Mouse (Mus musculus) MEL (cell line): ENCODE measurements around the gene Shld2.

Experiments
- CHD1 ChIP-seq: IDR thresholded peaks from 2 replicates; pipeline ENCODE4 v1.6.1; 2012; ENCODE audit warnings: low read depth, mild to moderate bottlenecking, inconsistent platforms, low read length, improper control_type of control experiment
- CTCF ChIP-seq, 3 experiments: IDR thresholded peaks in 2 of 3; conservative IDR thresholded peaks in 1 of 3; 2 replicates each; pipeline ENCODE4 v1.5.1; 2011 to 2012; ENCODE audit warnings: low read length in 3 of 3, low read depth in 2 of 3, mild to moderate bottlenecking in 2 of 3, improper control_type of control experiment in 1 of 3, inconsistent platforms in 1 of 3, mixed read lengths in 1 of 3, moderate library complexity in 1 of 3; ENCODE audit not compliant: control insufficient read depth in 1 of 3, insufficient read depth in 1 of 3, poor library complexity in 1 of 3, severe bottlenecking in 1 of 3
- E2F4 ChIP-seq: IDR thresholded peaks from 2 replicates; pipeline ENCODE4 v1.6.1; 2011; ENCODE audit warnings: low read depth, low read length, improper control_type of control experiment, borderline replicate concordance
- EP300 ChIP-seq, 2 experiments: IDR thresholded peaks; 2 replicates each; pipeline ENCODE4 v1.6.1; 2011; ENCODE audit warnings: improper control_type of control experiment in 2 of 2, low read length in 2 of 2, low read depth in 1 of 2, mild to moderate bottlenecking in 1 of 2
- HCFC1 ChIP-seq: IDR thresholded peaks from 2 replicates; pipeline ENCODE4 v1.6.1; 2012; ENCODE audit warnings: low read depth, mild to moderate bottlenecking, inconsistent platforms, low read length, improper control_type of control experiment, moderate library complexity
- MAFK ChIP-seq: IDR thresholded peaks from 2 replicates; pipeline ENCODE4 v1.6.1; 2011; ENCODE audit warnings: low read depth, mild to moderate bottlenecking, low read length, improper control_type of control experiment, borderline replicate concordance
- MAX ChIP-seq: IDR thresholded peaks from 2 replicates; pipeline ENCODE4 v1.6.1; 2011; ENCODE audit warnings: low read length, improper control_type of control experiment
- POLR2A ChIP-seq, 2 experiments: IDR thresholded peaks; 2 replicates each; pipeline ENCODE4 v1.6.1; 2011 to 2012; ENCODE audit warnings: low read length in 2 of 2, mild to moderate bottlenecking in 2 of 2, control low read depth in 1 of 2, improper control_type of control experiment in 1 of 2, low read depth in 1 of 2, moderate library complexity in 1 of 2; ENCODE audit not compliant: control insufficient read depth in 1 of 2, insufficient read depth in 1 of 2, poor library complexity in 1 of 2
- POLR2AphosphoS2 ChIP-seq: IDR thresholded peaks from 2 replicates; pipeline ENCODE4 v1.6.1; 2011; ENCODE audit warnings: low read length, improper control_type of control experiment
- RCOR1 ChIP-seq: IDR thresholded peaks from 2 replicates; pipeline ENCODE4 v1.6.1; 2012; ENCODE audit warnings: low read depth, mild to moderate bottlenecking, inconsistent platforms, low read length, improper control_type of control experiment
- SIN3A ChIP-seq: IDR thresholded peaks from 2 replicates; pipeline ENCODE4 v1.6.1; 2012; ENCODE audit warnings: low read length, improper control_type of control experiment, inconsistent platforms

DNA sequence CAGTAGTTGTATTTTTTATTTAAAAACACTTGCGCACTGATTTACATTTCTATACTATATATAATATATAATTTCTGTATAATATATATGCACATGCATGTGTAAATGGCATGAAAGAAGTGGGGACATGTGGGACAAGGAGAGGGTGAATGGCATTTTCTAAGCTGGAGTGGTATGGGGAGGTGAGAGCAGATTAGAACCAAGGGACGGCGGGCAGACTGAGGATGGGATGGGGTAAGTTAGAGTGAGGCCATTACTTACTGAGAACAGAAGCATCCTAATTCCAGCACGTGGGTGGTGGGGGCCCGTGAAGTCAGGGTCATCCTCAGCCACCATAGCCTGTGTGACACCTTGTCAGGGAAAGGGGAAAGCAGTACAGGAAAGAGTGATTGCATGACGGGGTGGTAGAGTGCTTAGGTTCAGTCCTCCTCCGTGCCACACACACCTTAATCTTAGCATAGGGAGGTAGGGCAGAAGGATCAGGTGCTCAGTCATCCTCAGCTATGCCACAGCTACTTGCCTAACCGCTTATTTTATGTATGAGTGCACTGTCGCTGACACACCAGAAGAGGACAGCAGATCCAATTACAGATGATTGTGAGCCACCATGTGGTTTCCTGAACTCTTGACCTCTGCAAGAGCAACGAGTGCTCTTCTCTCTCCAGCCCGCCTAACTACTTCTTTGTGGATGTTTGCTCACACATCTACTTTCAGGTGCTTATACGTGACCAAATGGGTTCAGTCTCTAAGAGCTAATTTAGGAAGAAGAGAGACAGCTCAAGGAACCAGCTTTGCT is 35.7 kb upstream of the Shld2 start:
- TF ChIP-seq CTCF (IDR thresholded peaks at IDR 0.05 in 2 of 3, conservative IDR thresholded peaks at IDR 0.05 in 1 of 3; ENCODE audit: control insufficient read depth in 1 of 3, insufficient read depth in 1 of 3, low read depth in 2 of 3, low read length in 3 of 3, poor library complexity in 1 of 3, severe bottlenecking in 1 of 3) = peak in 1 of 3 experiments; percentile 31; a peak in 2 of 6 replicates
- no peak; a peak in 1 of 4 replicates for TF ChIP-seq POLR2A (IDR thresholded peaks at IDR 0.05; ENCODE audit: control insufficient read depth in 1 of 2, insufficient read depth in 1 of 2, low read depth in 1 of 2, low read length in 2 of 2, poor library complexity in 1 of 2)
- no peak for TF ChIP-seq RCOR1
- no peak for TF ChIP-seq SIN3A
- TF ChIP-seq HCFC1 = no peak
- TF ChIP-seq E2F4 = no peak
- TF ChIP-seq MAFK = no peak
- no peak; the same call in 1 of the 2 replicates for TF ChIP-seq POLR2AphosphoS2
- TF ChIP-seq EP300 (IDR thresholded peaks at IDR 0.05; ENCODE audit: low read depth in 1 of 2, low read length in 2 of 2) = no peak
- TF ChIP-seq CHD1 = no peak
- no peak for TF ChIP-seq MAX
